Mouse (Mus musculus) inflammation-experienced regulatory T-cells, adult 6 months (primary cell): Measurements from ENCODE around the gene Agap3. TPM values are rescaled to one million over a fixed set of nuclear protein-coding genes. Genes with fewer than 3 reads are reported as not detected.

Experiments used
- ATAC-seq: one replicate; pipeline ENCODE4 v1.8.0; 2017
- polyA plus RNA-seq, 3 experiments: library from polyadenylated mRNA; unstranded; fragments of 100-300 nt; shearing (Covaris generic); gene quantifications; one replicate each; pipeline ENCODE4 v1.2.1; 2017

Gene Agap3
- polyA plus RNA-seq, 3 experiments from 2014 or later: 5.4 to 9.7 (median 7.5) TPM

GRCm38 (mm10) chr5:24475476-24476241 is 23.7 kb downstream of the Agap3 start:
- no peak for ATAC-seq

DNA sequence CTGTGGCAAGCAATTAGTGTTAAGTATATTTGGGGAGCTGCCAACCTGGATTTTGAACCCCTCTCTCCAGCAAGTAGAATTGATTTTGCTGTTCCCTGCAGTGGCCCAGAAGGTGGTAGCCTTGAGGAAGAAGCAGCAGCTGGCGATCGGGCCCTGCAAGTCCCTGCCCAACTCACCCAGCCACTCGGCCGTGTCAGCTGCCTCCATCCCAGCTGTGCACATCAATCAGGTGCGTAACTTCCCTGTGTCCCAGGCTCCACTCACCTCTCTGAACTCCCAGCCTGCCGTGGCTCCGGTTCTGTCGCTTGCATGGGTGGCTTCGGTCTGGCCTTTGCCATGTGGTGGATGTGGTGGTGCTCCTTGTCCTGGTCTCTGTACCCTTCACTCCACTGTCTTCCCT is 25.9 kb downstream of the Agap3 start:
- no peak for ATAC-seq

DNA sequence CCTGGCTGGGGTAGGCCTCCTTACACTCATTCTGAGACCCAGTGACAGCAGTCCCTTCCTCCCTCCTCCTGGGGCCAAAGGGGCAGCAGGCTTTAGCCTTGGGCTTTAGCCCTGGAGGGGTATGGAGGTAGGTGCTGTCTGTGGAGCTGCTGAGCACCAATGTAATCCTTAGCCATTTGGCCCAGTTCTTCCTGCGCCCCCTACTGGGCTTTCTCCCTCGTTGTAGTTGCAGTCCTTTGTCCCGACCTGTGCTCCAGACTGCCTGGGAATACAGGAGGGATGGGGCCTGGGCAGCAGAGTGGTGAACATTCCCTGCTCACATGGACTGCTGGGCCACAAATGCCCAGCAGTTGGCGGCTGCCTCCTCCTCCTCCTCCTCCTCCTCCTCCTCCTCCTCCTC is 29.7 kb downstream of the Agap3 start:
- ATAC-seq: no peak

- ATAC-seq: no peak
Observed at GRCm38 (mm10) chr5:24482247-24483079, 30.5 kb downstream of the Agap3 start.

GRCm38 (mm10) chr5:24483326-24483725 is 31.3 kb downstream of the Agap3 start:
- ATAC-seq: peak; percentile 75

GRCm38 (mm10) chr5:24484963-24485362 is 33.0 kb downstream of the Agap3 start:
- ATAC-seq: no peak

DNA sequence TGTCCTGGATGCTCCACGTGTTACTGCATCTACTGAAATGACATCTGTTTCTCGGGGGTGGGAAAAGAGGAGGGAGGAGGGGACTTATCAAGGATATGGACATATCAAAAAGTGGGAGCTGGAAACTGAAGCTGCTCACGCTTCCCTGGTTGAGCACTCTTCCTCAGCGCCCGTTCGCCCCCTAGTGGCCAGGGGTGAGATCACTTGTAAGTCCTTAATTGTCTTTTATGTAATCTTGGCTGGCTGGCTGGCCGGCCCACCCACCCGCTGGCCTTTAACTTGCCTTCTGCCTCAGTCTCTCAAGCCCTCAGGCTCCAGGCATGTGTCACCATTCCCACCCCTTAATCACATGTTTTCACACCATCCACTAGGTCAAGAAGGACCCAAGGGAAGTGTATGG is 34.1 kb downstream of the Agap3 start:
- peak; percentile 57 for ATAC-seq

DNA sequence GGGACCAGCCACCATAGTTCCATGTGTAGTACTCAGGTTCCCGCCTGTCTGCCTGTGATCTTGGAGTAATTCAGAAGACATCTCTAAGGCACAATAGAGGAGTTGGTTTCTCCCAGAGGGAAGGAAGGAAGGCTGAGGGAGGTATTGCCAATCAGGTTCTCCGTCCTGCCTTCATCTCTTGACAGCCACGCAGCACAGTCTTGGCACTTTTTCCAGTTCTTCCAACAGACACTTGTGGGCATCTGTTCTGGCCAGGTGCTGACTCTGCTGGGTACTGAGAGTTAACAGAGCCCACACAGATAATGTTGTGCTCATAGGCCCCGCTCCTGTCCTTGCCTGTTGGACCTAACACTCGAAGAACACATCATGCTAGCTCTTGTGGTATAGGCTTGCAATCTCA is 34.8 kb downstream of the Agap3 start:
- ATAC-seq: no peak

GRCm38 (mm10) chr5:24490413-24490920 is 38.5 kb downstream of the Agap3 start:
- no peak for ATAC-seq

GRCm38 (mm10) chr5:24492546-24493285 is 40.7 kb downstream of the Agap3 start:
- ATAC-seq: no peak

DNA sequence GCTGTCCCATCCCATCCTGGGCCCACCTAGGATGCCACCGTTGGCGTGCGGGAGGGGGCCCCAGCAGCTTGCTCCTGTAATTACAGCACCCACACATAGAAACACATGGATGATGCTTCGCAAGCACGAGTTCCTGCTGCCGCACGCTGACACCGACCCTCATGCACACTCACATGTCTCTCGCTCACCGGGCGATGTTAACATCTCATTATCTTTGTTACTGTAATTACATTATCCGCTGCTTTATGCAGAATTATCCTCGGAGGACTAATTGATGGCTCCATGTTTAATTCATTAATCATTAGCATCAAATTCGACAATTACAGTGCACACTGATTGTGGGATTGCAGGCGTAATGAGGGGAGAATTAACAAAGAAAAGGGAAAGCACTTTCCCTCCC is 43.0 kb downstream of the Agap3 start:
- no peak for ATAC-seq

- no peak for ATAC-seq
Observed at GRCm38 (mm10) chr5:24496756-24497155, 44.8 kb downstream of the Agap3 start.

GRCm38 (mm10) chr5:24497526-24497925 is 45.5 kb downstream of the Agap3 start:
- ATAC-seq: no peak

DNA sequence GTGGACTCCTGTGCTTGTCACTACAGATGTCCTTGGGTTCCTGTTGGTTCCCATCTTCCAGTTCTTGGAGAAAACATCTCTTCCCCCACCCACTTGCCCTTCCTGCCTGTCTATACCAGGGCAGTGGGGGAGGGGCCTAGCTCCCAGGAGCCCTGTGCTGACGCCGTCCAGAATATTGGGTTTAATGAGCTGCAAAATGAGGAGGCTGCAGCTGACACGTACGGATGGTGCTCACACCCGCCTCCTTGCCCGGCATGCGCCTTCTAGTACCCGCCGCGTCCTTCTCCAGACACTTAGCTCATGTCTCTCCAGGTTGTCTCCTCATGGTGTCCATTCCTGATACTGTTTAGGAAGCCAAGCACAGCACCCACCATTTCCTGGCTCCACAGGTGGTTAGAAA is 47.1 kb downstream of the Agap3 start:
- ATAC-seq: no peak

DNA sequence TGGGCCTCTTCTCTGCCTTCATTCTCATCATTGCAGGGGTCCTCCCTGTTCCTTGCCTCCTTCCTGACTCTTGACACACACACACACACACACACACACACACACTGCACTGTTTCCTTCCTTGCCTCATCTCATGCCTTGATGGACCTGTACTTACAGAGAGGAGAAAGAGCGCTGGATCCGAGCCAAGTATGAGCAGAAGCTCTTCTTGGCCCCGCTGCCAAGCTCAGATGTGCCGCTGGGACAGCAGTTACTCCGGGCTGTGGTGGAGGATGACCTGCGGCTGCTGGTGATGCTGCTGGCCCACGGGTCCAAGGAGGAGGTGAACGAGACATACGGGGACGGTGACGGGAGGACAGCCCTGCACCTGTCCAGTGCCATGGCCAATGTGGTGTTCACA is 48.9 kb downstream of the Agap3 start:
- no peak for ATAC-seq

GRCm38 (mm10) chr5:24502786-24503185 is 50.8 kb downstream of the Agap3 start:
- no peak for ATAC-seq

- peak; percentile 79 for ATAC-seq
Observed at GRCm38 (mm10) chr5:24505513-24505912, 53.5 kb downstream of the Agap3 start.

GRCm38 (mm10) chr5:24508406-24508805 is 56.4 kb downstream of the Agap3 start:
- ATAC-seq: no peak

- no peak for ATAC-seq
Observed at GRCm38 (mm10) chr5:24510635-24511034, 58.7 kb downstream of the Agap3 start.

GRCm38 (mm10) chr5:24512271-24512670 is 60.3 kb downstream of the Agap3 start:
- ATAC-seq: no peak

GRCm38 (mm10) chr5:24521366-24521765 is 69.4 kb downstream of the Agap3 start:
- no peak for ATAC-seq

DNA sequence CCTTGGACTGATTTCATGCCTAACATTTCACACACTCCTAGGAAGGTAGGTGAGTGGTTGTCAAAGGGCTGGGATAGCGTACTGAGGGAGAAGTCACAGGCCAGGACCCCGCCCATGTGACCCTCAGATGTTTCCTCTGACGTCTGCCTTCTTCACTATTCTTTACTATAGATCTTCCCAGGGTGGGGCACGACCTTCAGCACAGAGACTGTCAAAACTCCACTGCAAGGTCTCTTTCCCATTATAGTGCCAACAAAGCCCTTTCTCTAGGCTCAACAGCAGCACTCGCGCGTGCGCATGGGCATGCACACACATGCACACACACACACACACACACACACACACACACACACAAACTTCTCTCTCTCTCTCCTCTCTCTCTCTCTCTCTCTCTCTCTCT is 71.8 kb downstream of the Agap3 start:
- ATAC-seq: no peak

GRCm38 (mm10) chr5:24524522-24524921 is 72.5 kb downstream of the Agap3 start:
- no peak for ATAC-seq
